ENCODE assay signal across 11 mouse cellular contexts in genomic region chr5:147051500-147052308, GRCm38 (mm10). TPM values are rescaled to one million over a fixed set of nuclear protein-coding genes. Genes with fewer than 3 reads are reported as not detected.
DNase-seq lines count a peak whose midpoint lies in the region; ATAC-seq and TF ChIP-seq lines count a peak whose summit lies in the region.
"Had no signal": no experiment of that assay in that cellular context is flagged by ENCODE, and none has a peak within 500 bp of the region (broad histone marks: within the 10 kb centered on the region; RNA-seq: fewer than 3 reads in every experiment).

No protein-coding gene starts in this region.

- no peak for DNase-seq in heart, adult 18-20 months
- DNase-seq in lung, postnatal 0 days (ENCODE audit: low spot score): no peak
- DNase-seq in lung, postnatal 25 days (ENCODE audit: low spot score): no peak
- DNase-seq in yolk sac, embryonic 10.5 days (ENCODE audit: low spot score): no peak
- DNase-seq in cerebellum, adult 11-12 months: no peak
- DNase-seq: kidney, postnatal 25 days; spleen, adult 18-20 months had no signal

- H3K36me3 ChIP-seq in heart, embryonic 15.5 days: no peaks in the 10 kb centered on the region
- no peaks in the 10 kb centered on the region for H3K36me3 ChIP-seq in lung, postnatal 0 days (ENCODE audit: insufficient read depth, low read length)
- no peaks in the 10 kb centered on the region for H3K36me3 ChIP-seq in embryonic facial prominence, embryonic 12.5 days
- H3K36me3 ChIP-seq: limb, embryonic 15.5 days had no signal

- WGBS in heart, embryonic 15.5 days: 49% methylated on average over 29 of the region's 29 CpGs
- WGBS in lung, postnatal 0 days: 65% methylated on average over 29 of the region's 29 CpGs
- 60% methylated on average over 29 of the region's 29 CpGs for whole genome bisulfite sequencing in embryonic facial prominence, embryonic 12.5 days
- WGBS in olfactory bulb, adult 2 months: 69% methylated on average over 29 of the region's 29 CpGs

- 0 out of 2 replicates have a peak overlapping the region, but pooled peaks have one; percentile 5 for H3K9ac ChIP-seq in heart, embryonic 15.5 days
- no peak overlapping the region for H3K9ac ChIP-seq in lung, postnatal 0 days (replicated peaks; ENCODE audit: low read depth)
- no peak overlapping the region for H3K9ac ChIP-seq in embryonic facial prominence, embryonic 12.5 days
- H3K9ac ChIP-seq: limb, embryonic 15.5 days had no signal

- H3K27ac ChIP-seq in heart, embryonic 15.5 days: no peak overlapping the region
- H3K27ac ChIP-seq in lung, postnatal 0 days (ENCODE audit: low read length): no peak overlapping the region
- no peak overlapping the region for H3K27ac ChIP-seq in embryonic facial prominence, embryonic 12.5 days
- peak overlapping the region; percentile 49; the same call in 1 of the 2 replicates for H3K27ac ChIP-seq in olfactory bulb, adult 2 months (ENCODE audit: insufficient read depth, low read depth, low read length)
- H3K27ac ChIP-seq: limb, embryonic 15.5 days had no signal

- ATAC-seq in heart, embryonic 15.5 days (replicated peaks; ENCODE audit: insufficient number of reproducible peaks, insufficient read depth, low FRiP score, low read depth): no peak
- ATAC-seq in lung, postnatal 0 days: no peak
- no peak for ATAC-seq in embryonic facial prominence, embryonic 12.5 days (ENCODE audit: insufficient number of reproducible peaks, insufficient read depth, low FRiP score, low TSS enrichment)

- TF ChIP-seq EP300 in lung, postnatal 0 days (IDR thresholded peaks at IDR 0.05): no peak

- H3K4me3 ChIP-seq in heart, embryonic 15.5 days: no peak overlapping the region
- no peak overlapping the region for H3K4me3 ChIP-seq in lung, postnatal 0 days (ENCODE audit: low read depth, low read length)
- H3K4me3 ChIP-seq in embryonic facial prominence, embryonic 12.5 days: no peak overlapping the region
- no peak overlapping the region for H3K4me3 ChIP-seq in olfactory bulb, adult 2 months (ENCODE audit: insufficient read depth, low read depth, low read length)
- H3K4me3 ChIP-seq: limb, embryonic 15.5 days had no signal

- H3K4me1 ChIP-seq in heart, embryonic 15.5 days (replicated peaks): peaks cover 44% of the 10 kb centered on the region
- peaks cover 15% of the 10 kb centered on the region; the same call in 1 of the 2 replicates for H3K4me1 ChIP-seq in lung, postnatal 0 days (ENCODE audit: insufficient read depth, low read depth, low read length)
- H3K4me1 ChIP-seq in embryonic facial prominence, embryonic 12.5 days: peaks cover 17% of the 10 kb centered on the region
- H3K4me1 ChIP-seq in olfactory bulb, adult 2 months (ENCODE audit: control insufficient read depth, insufficient read depth, low read length): peaks cover 32% of the 10 kb centered on the region

- TF ChIP-seq POLR2A in olfactory bulb, adult 2 months (IDR thresholded peaks at IDR 0.05; ENCODE audit: insufficient read depth, low read depth, low read length): no peak

- TF ChIP-seq CTCF in lung, postnatal 0 days (IDR thresholded peaks at IDR 0.05): no peak
- no peak for TF ChIP-seq CTCF in olfactory bulb, adult 2 months (IDR thresholded peaks at IDR 0.05; ENCODE audit: insufficient read depth, low read depth, low read length)

- H3K9me3 ChIP-seq in heart, embryonic 15.5 days (replicated peaks): no peaks in the 10 kb centered on the region
- no peaks in the 10 kb centered on the region for H3K9me3 ChIP-seq in lung, postnatal 0 days (ENCODE audit: low read length)
- H3K9me3 ChIP-seq in embryonic facial prominence, embryonic 12.5 days: no peaks in the 10 kb centered on the region
- H3K9me3 ChIP-seq: limb, embryonic 15.5 days had no signal

- no peaks in the 10 kb centered on the region for H3K27me3 ChIP-seq in heart, embryonic 15.5 days
- no peaks in the 10 kb centered on the region for H3K27me3 ChIP-seq in lung, postnatal 0 days (replicated peaks; ENCODE audit: insufficient read depth, low read length)
- no peaks in the 10 kb centered on the region for H3K27me3 ChIP-seq in embryonic facial prominence, embryonic 12.5 days
- H3K27me3 ChIP-seq: limb, embryonic 15.5 days had no signal

- peak overlapping the region; percentile 31 for H3K4me2 ChIP-seq in heart, embryonic 15.5 days
- H3K4me2 ChIP-seq in lung, postnatal 0 days (replicated peaks; ENCODE audit: low read depth, low read length): peak overlapping the region; percentile 30
- peak overlapping the region; percentile 4; the same call in 1 of the 2 replicates for H3K4me2 ChIP-seq in embryonic facial prominence, embryonic 12.5 days (replicated peaks)
- H3K4me2 ChIP-seq: limb, embryonic 15.5 days had no signal

RNA-seq across cellular contexts. Expression of gene Lnx2, which starts 24.7 kb away (rescaled TPM):
- polyA plus RNA-seq in heart, embryonic 15.5 days (2015; fragmentation: Nextera tagmentation; extraction: Ambion mirVana): 11.2 and 14.2 TPM in 2 replicates
- 10 to 100 TPM; 12.3 to 13.1 TPM for total RNA-seq in heart, adult 18-20 months (2021)
- polyA plus RNA-seq in lung, postnatal 0 days (2015; fragmentation: Nextera tagmentation; extraction: Ambion mirVana): 12.4 and 14.5 TPM in 2 replicates
- polyA plus RNA-seq in embryonic facial prominence, embryonic 12.5 days (2016; fragmentation: Nextera tagmentation; extraction: Ambion mirVana): 11.6 and 12.0 TPM in 2 replicates
- not detected in 2 replicates for polyA plus RNA-seq in olfactory bulb, adult 2 months (2012; ENCODE audit: insufficient read depth, insufficient read length, low replicate concordance, missing spikeins)

RNA-seq across cellular contexts. Expression of gene Polr1d, which starts 25.1 kb away (rescaled TPM):
- 84.3 and 85.2 TPM in 2 replicates for polyA plus RNA-seq in heart, embryonic 15.5 days (2015; fragmentation: Nextera tagmentation; extraction: Ambion mirVana)
- 10 to 100 TPM; 71.6 to 78.8 TPM for total RNA-seq in heart, adult 18-20 months (2021)
- 106 and 107 TPM in 2 replicates for polyA plus RNA-seq in lung, postnatal 0 days (2015; fragmentation: Nextera tagmentation; extraction: Ambion mirVana)
- polyA plus RNA-seq in embryonic facial prominence, embryonic 12.5 days (2016; fragmentation: Nextera tagmentation; extraction: Ambion mirVana): 111 and 117 TPM in 2 replicates
- not detected in 2 replicates for polyA plus RNA-seq in olfactory bulb, adult 2 months (2012; ENCODE audit: insufficient read depth, insufficient read length, low replicate concordance, missing spikeins)

Comparison
In these comparisons a context has a peak if more than half of its experiments do, and no peak if none do; other contexts are left out.
1. RNA of gene Lnx2, which starts 24.7 kb away (polyA plus RNA-seq): 12.4 to 14.5 TPM in lung, postnatal 0 days, 11.6 to 12.0 TPM in embryonic facial prominence, embryonic 12.5 days and 11.2 to 14.2 TPM in heart, embryonic 15.5 days; not detected in olfactory bulb, adult 2 months; every median in the first group is over 10 times any median in the second.
2. Peak in every context shown above with its lines, with median percentiles within 50 percentile points of each other: H3K4me2 ChIP-seq.